Comparison of ENCODE assay signal across 9 mouse cellular contexts in genomic region chr16:36828820-36829219, GRCm38 (mm10). TPM values are rescaled to one million over a fixed set of nuclear protein-coding genes. Genes with fewer than 3 reads are reported as not detected.
A peak's percentile ranks its signal among the peaks of the same experiment; 100 is the strongest.
DNase-seq lines count a peak whose midpoint lies in the region; ATAC-seq and TF ChIP-seq lines count a peak whose summit lies in the region.
"Had no signal": no experiment of that assay in that cellular context is flagged by ENCODE, and none has a peak within 500 bp of the region (broad histone marks: within the 10 kb centered on the region; RNA-seq: fewer than 3 reads in every experiment).

No protein-coding gene starts in this region.

- no peaks in the 10 kb centered on the region for H3K27me3 ChIP-seq in heart, embryonic 14.5 days (ENCODE audit: control insufficient read depth, insufficient read depth, low read length)

- ATAC-seq in heart, embryonic 14.5 days (ENCODE audit: insufficient number of reproducible peaks, insufficient read depth, low FRiP score, low read depth): no peak
- no peak for ATAC-seq in megakaryocyte-erythroid progenitor cell, adult 5-6 weeks (replicated peaks; ENCODE audit: low FRiP score, low TSS enrichment, poor library complexity, severe bottlenecking)

- no peak for DNase-seq in layer of hippocampus, adult 2 months (ENCODE audit: low spot score in 2 of 2)
- no peak for DNase-seq in layer of hippocampus, adult 11-12 months (ENCODE audit: low spot score)
- DNase-seq in brain, adult 2 months (ENCODE audit: low read depth, low spot score): peak; percentile 12
- DNase-seq in layer of hippocampus, postnatal 36 days: no peak
- no peak for DNase-seq in kidney, adult 18-20 months

- H3K4me1 ChIP-seq in heart, embryonic 14.5 days (ENCODE audit: control insufficient read depth in 2 of 2, insufficient read depth in 2 of 2, low read length in 2 of 2): peaks cover 3 to 4% of the 10 kb centered on the region in 2 experiments; a peak in 2 of 4 replicates

- peak overlapping the region; percentile 93 for H3K4me2 ChIP-seq in heart, embryonic 14.5 days (ENCODE audit: low read length)

- no peaks in the 10 kb centered on the region for H3K9me3 ChIP-seq in heart, embryonic 14.5 days (ENCODE audit: control insufficient read depth, low read length)

- TF ChIP-seq CTCF in layer of hippocampus, adult 2 months (conservative IDR thresholded peaks at IDR 0.05): no peak

- WGBS in heart, embryonic 14.5 days: 7% methylated on average over 11 of the region's 11 CpGs
- 34% methylated on average over 11 of the region's 11 CpGs for WGBS in macrophage (ENCODE audit: missing documents)

- peak overlapping the region; percentile 88 for H3K27ac ChIP-seq in layer of hippocampus, adult 2 months
- H3K27ac ChIP-seq in heart, embryonic 14.5 days (replicated peaks in 1 of 2; ENCODE audit: control insufficient read depth in 1 of 2, insufficient read depth in 1 of 2, low read depth in 2 of 2, low read length in 2 of 2): no peak overlapping the region
- H3K27ac ChIP-seq in macrophage: no peak overlapping the region

- H3K79me2 ChIP-seq in macrophage (ENCODE audit: inconsistent target): no peaks in the 10 kb centered on the region

- peak overlapping the region; percentile 75 for H3K9ac ChIP-seq in heart, embryonic 14.5 days (ENCODE audit: low read length)

- 0 out of 2 replicates have a peak, but pooled peaks cover 7% of the 10 kb centered on the region for H3K36me3 ChIP-seq in heart, embryonic 14.5 days (ENCODE audit: control insufficient read depth, insufficient read depth, low read length)
- no peaks in the 10 kb centered on the region for H3K36me3 ChIP-seq in macrophage (ENCODE audit: inconsistent target)

- H3K4me3 ChIP-seq in layer of hippocampus, adult 2 months: peak overlapping the region; percentile 85
- H3K4me3 ChIP-seq in heart, embryonic 14.5 days (ENCODE audit: control insufficient read depth in 1 of 2, insufficient read depth in 1 of 2, low read depth in 1 of 2, low read length in 2 of 2): peak overlapping the region; percentile 60 to 83
- peak overlapping the region; percentile 49 for H3K4me3 ChIP-seq in macrophage (ENCODE audit: inconsistent target)

RNA-seq across cellular contexts. Expression of gene Iqcb1, which starts 0.6 kb away (rescaled TPM):
- 10 to 100 TPM; 41.1 to 46.2 TPM for total RNA-seq in layer of hippocampus, adult 2 months (2021)
- 23.9 and 28.4 TPM in 2 replicates for polyA plus RNA-seq in heart, embryonic 14.5 days (2014; fragmentation: Nextera tagmentation; extraction: Ambion mirVana)
- total RNA-seq in macrophage (2018; cell fraction: chromatin; rRNA removed): 10 to 100 TPM in 18 of 26 experiments, 1 to 10 TPM in 8; 2.7 to 30.5 (median 14.8) TPM
- total RNA-seq in macrophage (2018; cell fraction: cytosol; rRNA removed): 1 to 10 TPM; 2.2 to 7.2 (median 4.6) TPM
- 10 to 100 TPM in 5 of 26 experiments, 1 to 10 TPM in 21; 1.8 to 14.6 (median 6.9) TPM for total RNA-seq in macrophage (2018; cell fraction: nucleus; rRNA removed)
- polyA plus RNA-seq in macrophage (2018): 2.2 to 7.1 TPM (median 3.3 TPM) in 3 replicates
- total RNA-seq in megakaryocyte-erythroid progenitor cell, adult 5-6 weeks (2014; fragmentation: Nextera tagmentation): 4.6 and 19.2 TPM in 2 replicates
- total RNA-seq in megakaryocyte-erythroid progenitor cell, adult 5-6 weeks (2017): 14.6 and 25.7 TPM in 2 replicates
- total RNA-seq in layer of hippocampus, postnatal 36 days (2021): 10 to 100 TPM; 38.9 to 39.1 TPM

RNA-seq across cellular contexts. Expression of gene Slc15a2, which starts 44.1 kb away (rescaled TPM):
- total RNA-seq in layer of hippocampus, adult 2 months (2021): 10 to 100 TPM; 40.0 to 46.5 TPM
- 0.42 and 2.1 TPM in 2 replicates for polyA plus RNA-seq in heart, embryonic 14.5 days (2014; fragmentation: Nextera tagmentation; extraction: Ambion mirVana)
- 10 to 100 TPM in 8 of 26 experiments, 1 to 10 TPM in 13, under 1 TPM in 4, not detected in 1; 0.32 to 46.0 (median 4.4) TPM for total RNA-seq in macrophage (2018; cell fraction: chromatin; rRNA removed)
- 1 to 10 TPM in 1 of 26 experiments, under 1 TPM in 22, not detected in 3; 0.03 to 1.0 (median 0.20) TPM for total RNA-seq in macrophage (2018; cell fraction: cytosol; rRNA removed)
- total RNA-seq in macrophage (2018; cell fraction: nucleus; rRNA removed): 10 to 100 TPM in 9 of 26 experiments, 1 to 10 TPM in 11, under 1 TPM in 6; 0.37 to 37.8 (median 2.8) TPM
- polyA plus RNA-seq in macrophage (2018): 0.33 to 1.3 TPM (median 1.3 TPM) in 3 replicates
- 18.1 and 27.1 TPM in 2 replicates for total RNA-seq in megakaryocyte-erythroid progenitor cell, adult 5-6 weeks (2014; fragmentation: Nextera tagmentation)
- 13.7 and 28.6 TPM in 2 replicates for total RNA-seq in megakaryocyte-erythroid progenitor cell, adult 5-6 weeks (2017)
- total RNA-seq in layer of hippocampus, postnatal 36 days (2021): 10 to 100 TPM; 39.7 to 44.0 TPM

RNA-seq across cellular contexts. Expression of gene Eaf2, which starts 46.0 kb away (rescaled TPM):
- 1 to 10 TPM; 1.7 to 3.4 TPM for total RNA-seq in layer of hippocampus, adult 2 months (2021)
- polyA plus RNA-seq in heart, embryonic 14.5 days (2014; fragmentation: Nextera tagmentation; extraction: Ambion mirVana): 0.53 and 1.2 TPM in 2 replicates
- total RNA-seq in macrophage (2018; cell fraction: chromatin; rRNA removed): under 1 TPM in 9 of 26 experiments, not detected in 17; 0.21 to 0.89 (median 0.55) TPM
- total RNA-seq in macrophage (2018; cell fraction: cytosol; rRNA removed): under 1 TPM in 10 of 26 experiments, not detected in 16; 0.09 to 0.41 (median 0.17) TPM
- total RNA-seq in macrophage (2018; cell fraction: nucleus; rRNA removed): 1 to 10 TPM in 3 of 26 experiments, under 1 TPM in 14, not detected in 9; 0.34 to 1.5 (median 0.72) TPM
- not detected in 3 replicates for polyA plus RNA-seq in macrophage (2018)
- total RNA-seq in megakaryocyte-erythroid progenitor cell, adult 5-6 weeks (2014; fragmentation: Nextera tagmentation): 0.17 TPM in 1 of 2 replicates, not detected in the other
- total RNA-seq in megakaryocyte-erythroid progenitor cell, adult 5-6 weeks (2017): 4.3 TPM in 1 of 2 replicates, not detected in the other
- 1 to 10 TPM; 1.1 to 1.2 TPM for total RNA-seq in layer of hippocampus, postnatal 36 days (2021)
- total RNA-seq: common myeloid progenitor, adult 5-6 weeks had no signal

RNA-seq across cellular contexts. Expression of gene Golgb1, which starts 46.1 kb away (rescaled TPM):
- total RNA-seq in layer of hippocampus, adult 2 months (2021): 10 to 100 TPM; 67.6 to 75.6 TPM
- polyA plus RNA-seq in heart, embryonic 14.5 days (2014; fragmentation: Nextera tagmentation; extraction: Ambion mirVana): 61.4 and 73.8 TPM in 2 replicates
- total RNA-seq in macrophage (2018; cell fraction: chromatin; rRNA removed): 100 to 1,000 TPM in 22 of 26 experiments, 10 to 100 TPM in 4; 71.4 to 326 (median 138) TPM
- 10 to 100 TPM; 21.7 to 45.3 (median 33.3) TPM for total RNA-seq in macrophage (2018; cell fraction: cytosol; rRNA removed)
- 10 to 100 TPM; 51.3 to 96.8 (median 65.2) TPM for total RNA-seq in macrophage (2018; cell fraction: nucleus; rRNA removed)
- polyA plus RNA-seq in macrophage (2018): 18.2 to 49.2 TPM (median 25.8 TPM) in 3 replicates
- 16.7 and 30.8 TPM in 2 replicates for total RNA-seq in megakaryocyte-erythroid progenitor cell, adult 5-6 weeks (2014; fragmentation: Nextera tagmentation)
- 32.3 and 32.9 TPM in 2 replicates for total RNA-seq in megakaryocyte-erythroid progenitor cell, adult 5-6 weeks (2017)
- 10 to 100 TPM; 74.1 to 82.4 TPM for total RNA-seq in layer of hippocampus, postnatal 36 days (2021)
